Mouse (Mus musculus) spleen, adult 2 months (tissue): Measurements from ENCODE around the gene Dock8. TPM values are rescaled to one million over a fixed set of nuclear protein-coding genes. Genes with fewer than 3 reads are reported as not detected.

Experiments
- DNase-seq, 2 experiments: peaks; one replicate each; pipeline versions ENCODE4 v3.0.0 to v3.0.0-alpha.2; 2012 to 2021; ENCODE audit warnings: low spot score in 2 of 2, low read depth in 1 of 2
- H3K27ac ChIP-seq: fragments of 200-500 bp; 2 replicates; pipeline ENCODE4 v1.5.1; 2012; ENCODE audit warnings: low read length, inconsistent platforms; ENCODE audit not compliant: insufficient read depth
- H3K27me3 ChIP-seq: fragments of 200-500 bp; 2 replicates; pipeline ENCODE4 v1.6.1; 2012; ENCODE audit warnings: mild to moderate bottlenecking, moderate library complexity, low read length, inconsistent platforms; ENCODE audit not compliant: control insufficient read depth, insufficient read depth
- H3K36me3 ChIP-seq: fragments of 200-500 bp; 2 replicates; pipeline ENCODE4 v1.6.1; 2012; ENCODE audit warnings: mild to moderate bottlenecking, low read length, inconsistent platforms; ENCODE audit not compliant: control insufficient read depth, insufficient read depth
- H3K4me1 ChIP-seq: fragments of 200-500 bp; 2 replicates; pipeline ENCODE4 v1.6.1; 2011; ENCODE audit warnings: inconsistent platforms; ENCODE audit not compliant: control insufficient read depth, insufficient read depth, insufficient read length
- H3K4me3 ChIP-seq: fragments of 200-500 bp; 2 replicates; pipeline ENCODE4 v1.5.1; 2011; ENCODE audit warnings: mild to moderate bottlenecking, inconsistent platforms; ENCODE audit not compliant: insufficient read depth, insufficient read length; ENCODE audit errors: extremely low read depth
- CTCF ChIP-seq: fragments of 200-500 bp; IDR thresholded peaks from 2 replicates; pipeline ENCODE4 v1.5.1; 2011; ENCODE audit warnings: mild to moderate bottlenecking, inconsistent platforms; ENCODE audit not compliant: insufficient read depth, insufficient read length, insufficient replicate concordance; ENCODE audit errors: extremely low read depth
- POLR2A ChIP-seq: fragments of 200-500 bp; IDR thresholded peaks from 2 replicates; pipeline ENCODE4 v1.6.1; 2011; ENCODE audit warnings: low read depth, low read length, inconsistent platforms
- WGBS: fragments of 180-500 bp; shearing (Covaris S2); methylation state at CpG from one replicate; pipeline ENCODE4 v1.1.7; 2018; 5-methylcytosine and 5-hydroxymethylcytosine counted together
- polyA plus RNA-seq: library from polyadenylated mRNA; depleted of rRNA; stranded (reverse); fragments of >200 nt; gene quantifications from 2 replicates; pipeline ENCODE4 v1.2.3, GENCODE M21; 2012

Dock8 gene
- polyA plus RNA-seq, 1 experiment: 36.6 TPM

DNA sequence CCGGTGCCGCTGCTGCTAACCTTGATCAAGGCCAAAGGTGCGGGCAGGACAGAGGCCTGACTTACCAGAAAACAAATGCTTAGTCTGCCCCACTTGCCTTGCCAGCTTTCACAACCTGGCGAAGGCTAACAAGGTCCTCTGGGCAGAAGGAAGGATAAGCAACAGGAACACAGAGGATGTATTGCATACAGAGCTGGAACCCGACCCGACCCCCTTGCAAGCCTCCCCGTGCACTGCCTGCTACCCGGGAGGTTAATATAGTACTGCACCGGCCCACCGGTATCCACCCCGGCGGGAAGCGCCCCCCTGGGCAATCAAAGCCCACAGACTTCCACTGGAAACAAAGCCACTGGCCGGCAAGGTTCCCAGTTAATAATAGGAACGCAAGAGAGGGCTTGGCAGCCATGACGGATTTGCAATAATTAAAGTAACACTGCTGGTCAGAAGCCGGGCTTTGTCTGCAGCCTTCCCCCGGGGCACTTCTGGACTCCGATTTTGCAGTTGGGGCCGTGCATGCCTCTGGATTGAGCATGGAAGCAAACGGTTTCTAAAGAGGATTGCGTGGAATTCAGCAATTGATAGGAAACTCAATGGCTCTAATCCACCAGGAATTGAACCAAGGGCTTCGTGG lies 208.5 kb downstream of the Dock8 start:
- 36% methylated on average over 23 of the region's 23 CpGs for WGBS
- DNase-seq: no peak

DNA sequence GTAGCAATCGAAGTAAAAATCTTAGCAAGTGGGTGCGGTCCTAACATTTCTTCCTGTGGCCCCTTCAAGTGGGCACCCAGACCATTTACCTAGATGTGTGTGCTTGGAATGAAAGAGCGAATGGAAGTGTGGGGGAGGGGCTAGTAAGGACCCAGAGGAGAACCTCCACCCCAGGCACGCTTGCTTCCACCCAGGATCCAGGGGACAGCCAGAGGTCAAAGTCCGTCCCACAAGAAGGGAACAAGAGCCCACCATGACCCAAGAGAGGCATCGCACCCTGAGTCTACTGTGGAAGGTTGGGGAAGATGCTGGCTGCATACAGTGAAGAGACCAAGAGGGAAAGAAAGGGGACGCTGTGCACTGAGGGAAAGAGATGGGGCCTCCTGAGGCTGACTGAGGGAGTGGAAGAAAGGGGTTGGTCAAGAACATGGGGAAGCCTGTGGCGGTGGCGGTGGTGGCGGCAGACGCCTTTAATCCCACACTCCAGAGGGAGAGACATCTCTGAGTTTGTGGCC lies 209.3 kb downstream of the Dock8 start:
- DNase-seq: no peak
- Histone ChIP-seq H3K27ac (no peak overlapping the region), H3K4me1 (no peaks in the 10 kb centered on the region), H3K4me3 (no peak overlapping the region), H3K36me3 (no peaks in the 10 kb centered on the region), H3K27me3 (no peaks in the 10 kb centered on the region)
- 87% methylated on average over 11 of the region's 11 CpGs for WGBS
- no peak for TF ChIP-seq CTCF
- no peak for TF ChIP-seq POLR2A

More for the DNA sequence above, 208.5 kb downstream of the Dock8 start:
- peaks cover 4% of the 10 kb centered on the region for H3K36me3 ChIP-seq
- H3K4me3 ChIP-seq: no peak overlapping the region
- H3K4me1 ChIP-seq: no peaks in the 10 kb centered on the region
- TF ChIP-seq POLR2A (no peak), CTCF (no peak)
- no peaks in the 10 kb centered on the region for H3K27me3 ChIP-seq
- no peak overlapping the region for H3K27ac ChIP-seq

DNA sequence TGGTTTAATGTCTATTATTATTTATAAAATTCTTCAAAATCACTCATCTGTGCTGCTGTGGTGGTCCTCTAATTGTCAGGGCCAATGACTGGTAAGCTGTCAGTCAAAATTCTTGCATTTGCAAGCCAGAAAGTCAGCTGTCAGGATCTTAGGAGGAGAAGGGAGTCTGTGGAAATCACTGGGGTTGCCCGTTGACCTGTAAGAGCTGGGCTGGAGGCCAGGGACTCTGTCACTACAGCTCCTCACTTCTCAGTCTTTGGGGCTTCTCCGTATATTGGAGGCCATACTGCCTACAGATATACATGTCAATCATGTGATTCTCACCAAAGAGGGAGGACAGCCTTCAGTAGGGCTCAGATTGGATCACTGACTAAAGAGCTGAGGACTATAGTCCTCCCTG lies 221.3 kb downstream of the Dock8 start:
- no peaks in the 10 kb centered on the region for H3K4me1 ChIP-seq
- WGBS: 76% methylated on average over 2 of the region's 2 CpGs
- no peaks in the 10 kb centered on the region for H3K27me3 ChIP-seq
- H3K27ac ChIP-seq: no peak overlapping the region
- H3K4me3 ChIP-seq: no peak overlapping the region
- TF ChIP-seq POLR2A (no peak), CTCF (no peak)
- no peak for DNase-seq
- H3K36me3 ChIP-seq: no peaks in the 10 kb centered on the region

DNA sequence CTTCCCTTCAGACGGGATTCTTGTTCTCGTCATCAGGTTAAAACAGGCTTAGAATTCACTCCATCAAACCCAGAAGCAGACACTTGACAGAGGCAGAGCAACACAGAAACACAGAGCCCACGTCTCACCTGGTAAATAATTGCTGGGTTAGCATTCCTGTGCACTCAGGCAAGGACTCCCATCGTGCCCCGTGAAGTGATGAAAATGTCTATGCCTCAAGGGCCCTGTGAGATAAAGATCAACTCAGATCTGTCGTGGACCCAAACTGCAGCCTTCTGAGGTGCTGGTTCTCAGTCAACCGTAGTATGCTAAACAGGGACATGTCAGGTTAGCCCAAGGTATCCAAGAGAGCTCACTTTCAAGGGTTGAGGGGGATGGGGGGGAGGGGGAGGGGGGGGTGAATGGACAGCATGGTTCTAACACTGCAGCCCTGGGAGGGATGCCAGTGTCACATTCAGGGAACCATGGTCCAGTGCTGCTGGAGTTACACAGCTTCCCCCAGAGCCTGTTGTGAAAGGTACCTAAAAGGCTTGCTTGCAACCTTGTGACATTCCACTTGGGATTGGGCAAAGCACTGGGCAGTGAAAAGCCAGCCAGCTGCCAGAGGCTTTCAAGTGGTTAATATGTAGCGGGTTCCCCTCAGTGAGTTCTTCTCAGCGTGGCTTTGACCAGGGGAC lies 222.8 kb downstream of the Dock8 start:
- 75% methylated on average over 9 of the region's 9 CpGs for WGBS
- DNase-seq: no peak
- no peak for TF ChIP-seq CTCF
- TF ChIP-seq POLR2A: no peak
- H3K4me3 ChIP-seq: no peak overlapping the region
- H3K4me1 ChIP-seq: no peaks in the 10 kb centered on the region
- H3K27ac ChIP-seq: no peak overlapping the region
- H3K27me3 ChIP-seq: no peaks in the 10 kb centered on the region
- no peaks in the 10 kb centered on the region for H3K36me3 ChIP-seq

- WGBS: 83% methylated on average over 4 of the region's 4 CpGs
- 0 out of 2 replicates have a peak, but pooled peaks cover 1% of the 10 kb centered on the region for H3K27me3 ChIP-seq
- no peak overlapping the region for H3K4me3 ChIP-seq
- TF ChIP-seq POLR2A: no peak
- no peak for TF ChIP-seq CTCF
- no peaks in the 10 kb centered on the region for H3K4me1 ChIP-seq
- H3K27ac ChIP-seq: no peak overlapping the region
- no peaks in the 10 kb centered on the region for H3K36me3 ChIP-seq
- no peak for DNase-seq
Observed at GRCm38 (mm10) chr19:25230058-25230974, 231.0 kb downstream of the Dock8 start.

DNA sequence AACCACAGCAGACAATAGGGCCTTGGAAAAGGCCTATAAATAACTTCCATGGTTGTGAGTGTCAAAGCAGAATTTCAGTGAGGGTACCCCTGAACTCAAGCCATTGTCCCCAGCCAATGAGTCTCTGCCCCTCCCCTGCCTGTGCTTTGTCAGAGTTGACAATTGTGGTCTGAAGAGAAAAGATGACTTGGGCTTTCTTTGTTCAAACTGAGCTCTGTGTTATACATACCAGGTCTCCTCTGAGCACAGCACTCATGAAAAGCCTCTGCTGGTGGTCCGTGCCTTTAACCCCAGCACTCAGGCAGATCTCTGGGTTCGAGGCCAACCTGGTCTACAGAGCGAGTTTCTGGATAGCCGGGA lies 231.6 kb downstream of the Dock8 start:
- H3K27me3 ChIP-seq: 0 out of 2 replicates have a peak, but pooled peaks cover 1% of the 10 kb centered on the region
- no peaks in the 10 kb centered on the region for H3K4me1 ChIP-seq
- no peak for DNase-seq
- 92% methylated on average over 4 of the region's 4 CpGs for WGBS
- no peak for TF ChIP-seq POLR2A
- TF ChIP-seq CTCF: no peak
- H3K27ac ChIP-seq: no peak overlapping the region
- no peak overlapping the region for H3K4me3 ChIP-seq
- H3K36me3 ChIP-seq: no peaks in the 10 kb centered on the region
